Mouse (Mus musculus) frontal cortex, postnatal 25 days (tissue): Measurements from ENCODE around the gene Raph1.
A peak's percentile ranks its signal among the peaks of the same experiment; 100 is the strongest.

Experiments used
- DNase-seq, 2 experiments: peaks; one replicate each; pipeline ENCODE4 v3.0.0; 2022; ENCODE audit warnings: low spot score in 2 of 2

Gene Raph1

GRCm38 (mm10) chr1:60566631-60567311, at the start of gene Raph1:
TSS of gene Raph1 (minus strand) at chr1:60567104.
- DNase-seq, result peak; percentile 45 to 60

GRCm38 (mm10) chr1:60615703-60616102, 48.8 kb upstream of the Raph1 start:
- no peak for DNase-seq

- DNase-seq, result no peak
These were observed 48.0 kb upstream of the Raph1 start for GRCm38 (mm10) chr1:60614902-60615301.

- no peak for DNase-seq
These were observed 45.1 kb upstream of the Raph1 start for GRCm38 (mm10) chr1:60611968-60612367.

GRCm38 (mm10) chr1:60610631-60611030, 43.7 kb upstream of the Raph1 start:
- DNase-seq, result no peak

GRCm38 (mm10) chr1:60609011-60609775, 42.3 kb upstream of the Raph1 start:
- DNase-seq, result no peak

GRCm38 (mm10) chr1:60604481-60605021, 37.6 kb upstream of the Raph1 start:
- DNase-seq, result no peak

- DNase-seq, result no peak
These were observed 33.8 kb upstream of the Raph1 start for GRCm38 (mm10) chr1:60600682-60601081.

GRCm38 (mm10) chr1:60599926-60600325, 33.0 kb upstream of the Raph1 start:
- no peak for DNase-seq

GRCm38 (mm10) chr1:60599013-60599701, 32.3 kb upstream of the Raph1 start:
- DNase-seq, result no peak

GRCm38 (mm10) chr1:60596386-60597320, 29.7 kb upstream of the Raph1 start:
- DNase-seq, result no peak

- DNase-seq, result no peak
These were observed 26.2 kb upstream of the Raph1 start for GRCm38 (mm10) chr1:60593101-60593500.

- no peak for DNase-seq
These were observed 22.2 kb upstream of the Raph1 start for GRCm38 (mm10) chr1:60588887-60589629.

GRCm38 (mm10) chr1:60580990-60581389, 14.1 kb upstream of the Raph1 start:
- DNase-seq, result no peak

- no peak for DNase-seq
These were observed 13.0 kb upstream of the Raph1 start for GRCm38 (mm10) chr1:60579886-60580285.

GRCm38 (mm10) chr1:60572699-60573098, 5.8 kb upstream of the Raph1 start:
- no peak for DNase-seq

GRCm38 (mm10) chr1:60569741-60570140, 2.8 kb upstream of the Raph1 start:
- DNase-seq, result no peak

- DNase-seq, result no peak
These were observed 2.3 kb upstream of the Raph1 start for GRCm38 (mm10) chr1:60569210-60569609.

GRCm38 (mm10) chr1:60567321-60567720, 417 bp upstream of the Raph1 start:
- no peak for DNase-seq

- DNase-seq, result peak; percentile 35 to 51
These were observed 823 bp downstream of the Raph1 start for GRCm38 (mm10) chr1:60565931-60566630.
